Mouse (Mus musculus) midbrain, postnatal 0 days (tissue): Measurements from ENCODE around the gene BC030867. TPM values are rescaled to one million over a fixed set of nuclear protein-coding genes. Genes with fewer than 3 reads are reported as not detected.

Source experiments
- ATAC-seq: fragments of 200-750 bp; cut with Nextera tagmentation; 2 replicates; pipeline ENCODE4 v1.8.0; 2017; ENCODE audit warnings: moderate number of reproducible peaks, mild to moderate bottlenecking, moderate TSS enrichment, moderate library complexity; ENCODE audit not compliant: low FRiP score
- DNase-seq: peaks from one replicate; pipeline ENCODE4 v3.0.0-alpha.2; 2015; ENCODE audit warnings: low spot score
- H3K27ac ChIP-seq: fragments of 300-500 bp; sonication (generic); 2 replicates; pipeline ENCODE4 v1.5.1; 2014; ENCODE audit warnings: low read depth, mild to moderate bottlenecking, low read length, mixed read lengths
- H3K27me3 ChIP-seq: fragments of 300-500 bp; sonication (generic); 2 replicates; pipeline ENCODE4 v1.6.1; 2014; ENCODE audit warnings: low read length, control low read depth, mixed read lengths; ENCODE audit not compliant: insufficient read depth
- H3K36me3 ChIP-seq: fragments of 300-500 bp; sonication (generic); 2 replicates; pipeline ENCODE4 v1.6.1; 2014; ENCODE audit warnings: low read length, control low read depth, mixed read lengths; ENCODE audit not compliant: insufficient read depth
- H3K4me1 ChIP-seq: fragments of 300-500 bp; sonication (generic); 2 replicates; pipeline ENCODE4 v1.6.1; 2014; ENCODE audit warnings: mild to moderate bottlenecking, control low read depth, antibody characterized with exemption, low read length, mixed read lengths; ENCODE audit not compliant: insufficient read depth
- H3K4me2 ChIP-seq: fragments of 300-500 bp; sonication (generic); 2 replicates; pipeline ENCODE4 v1.6.1; 2014; ENCODE audit warnings: low read depth, mild to moderate bottlenecking, low read length, mixed read lengths; ENCODE audit not compliant: poor library complexity, severe bottlenecking
- H3K4me3 ChIP-seq: fragments of 300-500 bp; sonication (generic); 2 replicates; pipeline ENCODE4 v1.5.1; 2014; ENCODE audit warnings: low read depth, mild to moderate bottlenecking, low read length, moderate library complexity
- H3K9ac ChIP-seq: fragments of 300-500 bp; sonication (generic); replicated peaks from 2 replicates; pipeline ENCODE4 v1.6.1; 2014; ENCODE audit warnings: mild to moderate bottlenecking, low read length, moderate library complexity, mixed read lengths; ENCODE audit not compliant: poor library complexity, severe bottlenecking
- H3K9me3 ChIP-seq: fragments of 300-500 bp; sonication (generic); 2 replicates; pipeline ENCODE4 v1.6.1; 2016; ENCODE audit warnings: low read length, control low read depth
- CTCF ChIP-seq: IDR thresholded peaks from 2 replicates; pipeline ENCODE4 v1.5.1; 2016; ENCODE audit warnings: antibody characterized with exemption, mild to moderate bottlenecking
- WGBS: fragments of 180-500 bp; shearing (Covaris S2); extraction: QIAGEN DNeasy Blood & Tissue Kit; methylation state at CpG from one replicate; pipeline ENCODE4 v1.1.7; 2014; 5-methylcytosine and 5-hydroxymethylcytosine counted together
- polyA plus RNA-seq: library from polyadenylated mRNA; unstranded; fragments of >200 nt; fragmentation: Nextera tagmentation; extraction: Ambion mirVana; gene quantifications from 2 replicates; pipeline ENCODE4 v1.2.1, GENCODE M21; 2015
- total RNA-seq: library from RNA; depleted of rRNA; stranded (reverse); fragments of >200 nt; gene quantifications from 2 replicates; pipeline ENCODE4 v1.2.3, GENCODE M21; 2014

BC030867 gene
- total and polyA plus RNA-seq, 2 experiments from 2014 or later: 0.53 to 2.1 TPM

DNA sequence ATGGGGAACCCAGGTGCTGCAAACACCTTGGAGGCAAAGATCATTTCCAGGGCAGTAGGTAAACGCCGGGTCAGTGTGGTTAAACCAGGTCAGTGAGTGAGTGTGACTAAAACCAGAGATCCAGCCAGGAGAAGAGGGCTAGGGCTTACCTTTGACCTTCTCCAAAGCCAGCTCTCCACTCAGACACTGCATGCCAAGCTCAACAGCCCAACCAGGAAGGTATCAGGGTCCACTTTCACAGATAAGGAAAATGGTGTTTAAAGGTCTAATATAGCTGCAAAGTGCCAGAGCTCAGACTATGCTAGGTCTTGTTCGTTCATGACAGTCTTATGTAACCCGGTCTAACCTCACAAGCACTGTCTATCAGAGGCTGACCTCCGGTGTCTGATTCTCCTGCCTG, 7.4 kb upstream of the BC030867 start:
- H3K4me2 ChIP-seq: no peak overlapping the region
- DNase-seq: no peak
- H3K4me3 ChIP-seq: no peak overlapping the region
- 91% methylated on average over 5 of the region's 5 CpGs for WGBS
- no peak overlapping the region for H3K9ac ChIP-seq
- no peaks in the 10 kb centered on the region for H3K9me3 ChIP-seq
- no peak for ATAC-seq
- H3K4me1 ChIP-seq: 0 out of 2 replicates have a peak, but pooled peaks cover 3% of the 10 kb centered on the region
- no peaks in the 10 kb centered on the region for H3K27me3 ChIP-seq
- TF ChIP-seq CTCF: no peak
- H3K27ac ChIP-seq: no peak overlapping the region
- H3K36me3 ChIP-seq: no peaks in the 10 kb centered on the region

DNA sequence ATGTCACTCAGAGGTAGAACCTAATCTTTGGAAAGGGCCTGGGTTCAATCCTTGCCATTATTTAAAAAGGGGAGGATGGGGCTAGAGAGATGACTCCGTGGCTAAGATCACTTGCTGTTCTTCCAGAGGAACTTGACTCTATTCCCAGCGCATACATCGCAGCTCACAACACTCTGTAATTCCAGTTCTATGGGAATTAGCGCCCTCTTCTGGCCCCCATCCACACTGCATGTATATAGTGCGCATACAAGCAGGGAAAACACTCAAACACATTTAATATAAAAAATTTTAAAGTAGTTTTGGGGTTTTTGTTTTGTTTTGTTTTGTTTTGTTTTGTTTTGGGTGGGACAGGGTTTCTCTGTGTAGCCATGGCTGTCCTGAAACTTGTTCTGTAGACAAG, 6.8 kb upstream of the BC030867 start:
- Histone ChIP-seq H3K4me3 (no peak overlapping the region), H3K27ac (no peak overlapping the region), H3K4me2 (no peak overlapping the region), H3K9me3 (no peaks in the 10 kb centered on the region), H3K4me1 (0 out of 2 replicates have a peak, but pooled peaks cover 3% of the 10 kb centered on the region), H3K36me3 (no peaks in the 10 kb centered on the region), H3K9ac (no peak overlapping the region), H3K27me3 (no peaks in the 10 kb centered on the region)
- WGBS: 58% methylated on average over 5 of the region's 5 CpGs
- peak; percentile 36 for TF ChIP-seq CTCF
- no peak for ATAC-seq
- DNase-seq: no peak

DNA sequence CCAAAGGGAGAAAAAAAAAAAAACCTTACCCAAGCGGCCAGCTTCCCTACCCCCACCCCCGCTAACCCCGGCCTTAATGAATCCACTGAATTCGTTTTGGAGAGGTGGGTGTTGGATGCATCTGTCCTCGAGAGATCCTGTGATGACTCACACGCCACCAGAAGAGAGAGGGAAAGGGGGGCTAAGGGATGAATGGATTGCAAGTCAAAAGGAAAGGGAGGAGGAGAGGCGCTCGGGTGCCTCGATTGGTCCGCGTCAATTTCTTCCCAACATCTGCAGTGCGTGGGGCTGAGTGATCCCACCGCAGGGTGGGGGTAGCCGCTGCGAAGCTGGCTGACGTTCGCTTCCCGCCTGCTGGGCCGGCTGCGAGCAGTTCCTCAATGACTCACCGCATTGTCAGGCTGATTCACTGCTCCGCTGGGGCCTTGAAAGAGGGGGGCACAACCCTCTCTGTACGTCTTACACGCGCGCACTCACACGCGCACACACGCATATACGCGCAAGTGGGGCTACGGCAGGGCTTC, 3.7 kb upstream of the BC030867 start:
- Histone ChIP-seq H3K4me3 (peak overlapping the region; percentile 37), H3K9ac (peak overlapping the region; percentile 63), H3K4me2 (peak overlapping the region; percentile 64), H3K9me3 (no peaks in the 10 kb centered on the region), H3K4me1 (peaks cover 5% of the 10 kb centered on the region; the same call in 1 of the 2 replicates), H3K36me3 (no peaks in the 10 kb centered on the region), H3K27ac (peak overlapping the region; percentile 59), H3K27me3 (no peaks in the 10 kb centered on the region)
- TF ChIP-seq CTCF: peak; percentile 38
- ATAC-seq (peak; percentile 88), DNase-seq (peak; percentile 86)
- under 1% methylated on average over 32 of the region's 32 CpGs for WGBS

DNA sequence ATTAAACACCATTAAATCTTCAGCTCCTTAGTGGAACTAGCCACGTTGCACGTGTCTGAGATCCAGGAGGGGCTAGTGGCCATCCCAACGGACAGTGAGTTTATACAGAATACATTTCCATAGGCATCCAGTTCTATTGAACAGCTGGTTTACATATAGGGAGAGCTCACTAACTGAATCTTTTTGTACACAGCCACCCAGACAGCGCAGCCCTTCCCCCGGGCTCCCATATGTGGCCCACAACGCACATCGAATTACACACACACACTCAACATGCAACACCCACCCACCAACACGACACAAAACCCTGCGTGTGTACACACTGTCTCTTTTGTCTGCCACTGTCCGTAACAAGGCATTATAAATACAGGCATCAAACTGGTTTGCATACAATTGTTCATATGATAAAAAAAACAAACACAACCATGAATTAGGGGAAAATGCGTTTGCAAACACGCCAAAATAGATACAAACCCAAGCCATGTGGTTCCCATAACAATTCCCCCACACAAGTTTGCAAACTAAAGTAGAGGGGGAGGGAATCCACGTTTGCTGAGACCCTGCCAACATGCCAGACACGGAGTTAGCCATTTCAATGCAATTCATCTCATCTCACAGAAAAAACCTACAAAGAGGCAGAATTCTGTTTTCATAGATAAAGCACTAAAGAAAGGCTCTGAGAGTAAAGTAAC, 3.0 kb upstream of the BC030867 start:
- Histone ChIP-seq H3K9me3 (no peaks in the 10 kb centered on the region), H3K36me3 (no peaks in the 10 kb centered on the region), H3K4me2 (peak overlapping the region; percentile 64), H3K27ac (peak overlapping the region; percentile 59), H3K4me1 (peaks cover 5% of the 10 kb centered on the region; the same call in 1 of the 2 replicates), H3K9ac (peak overlapping the region; percentile 63), H3K4me3 (peak overlapping the region; percentile 37), H3K27me3 (no peaks in the 10 kb centered on the region)
- 0 out of 2 replicates have a peak, but pooled peaks have one; percentile 10 for ATAC-seq
- TF ChIP-seq CTCF: no peak
- WGBS: 39% methylated on average over 14 of the region's 14 CpGs
- no peak for DNase-seq

DNA sequence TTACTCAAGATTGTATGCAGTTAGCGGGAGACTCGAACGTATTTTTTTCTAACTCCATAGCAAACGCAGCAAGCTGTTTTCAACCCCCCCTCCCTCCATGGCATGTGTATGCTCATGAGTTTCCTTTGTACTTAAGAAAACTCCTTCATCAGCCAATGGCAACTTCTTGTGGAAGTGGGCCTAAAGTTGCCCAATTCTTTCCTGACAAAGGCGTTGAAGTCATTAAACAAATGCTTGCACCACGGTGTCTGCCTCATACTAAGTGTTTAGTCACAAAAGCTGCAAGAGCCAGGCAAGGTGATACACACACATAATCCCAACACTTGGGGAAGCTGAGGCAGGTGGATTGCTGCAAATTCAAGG, 2.4 kb upstream of the BC030867 start:
- no peaks in the 10 kb centered on the region for H3K36me3 ChIP-seq
- H3K4me1 ChIP-seq: peaks cover 5% of the 10 kb centered on the region; the same call in 1 of the 2 replicates
- no peak overlapping the region for H3K27ac ChIP-seq
- ATAC-seq: no peak
- TF ChIP-seq CTCF: no peak
- no peaks in the 10 kb centered on the region for H3K27me3 ChIP-seq
- no peak overlapping the region for H3K4me2 ChIP-seq
- 76% methylated on average over 6 of the region's 6 CpGs for WGBS
- no peaks in the 10 kb centered on the region for H3K9me3 ChIP-seq
- no peak for DNase-seq
- no peak overlapping the region for H3K4me3 ChIP-seq
- no peak overlapping the region for H3K9ac ChIP-seq

DNA sequence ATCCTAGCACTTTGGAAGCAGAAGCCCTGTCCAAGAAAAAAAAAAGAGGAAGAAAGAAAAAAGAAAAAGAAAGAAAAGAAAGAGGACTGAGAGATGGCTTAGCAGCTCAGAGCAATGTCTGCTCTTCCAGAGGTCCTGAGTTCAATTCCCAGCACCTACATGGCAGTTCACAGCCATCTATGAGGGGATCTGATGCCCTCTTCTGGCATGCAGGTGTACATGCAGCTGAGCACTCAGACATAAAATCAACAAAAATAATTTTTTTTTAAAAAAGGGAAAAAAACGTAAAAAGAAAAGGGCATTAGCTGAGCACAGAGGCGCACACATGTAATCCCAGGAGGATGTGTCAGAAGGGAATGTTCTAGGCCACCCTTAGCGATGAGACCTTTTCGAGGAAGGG, 1.8 kb upstream of the BC030867 start:
- DNase-seq: no peak
- Histone ChIP-seq H3K9ac (no peak overlapping the region), H3K27me3 (no peaks in the 10 kb centered on the region), H3K4me1 (peaks cover 5% of the 10 kb centered on the region; the same call in 1 of the 2 replicates), H3K9me3 (no peaks in the 10 kb centered on the region), H3K4me2 (no peak overlapping the region), H3K36me3 (no peaks in the 10 kb centered on the region), H3K4me3 (no peak overlapping the region), H3K27ac (no peak overlapping the region)
- TF ChIP-seq CTCF: peak; percentile 41
- ATAC-seq: no peak
- WGBS: 92% methylated on average over 4 of the region's 4 CpGs
